In the genomic region with DNA sequence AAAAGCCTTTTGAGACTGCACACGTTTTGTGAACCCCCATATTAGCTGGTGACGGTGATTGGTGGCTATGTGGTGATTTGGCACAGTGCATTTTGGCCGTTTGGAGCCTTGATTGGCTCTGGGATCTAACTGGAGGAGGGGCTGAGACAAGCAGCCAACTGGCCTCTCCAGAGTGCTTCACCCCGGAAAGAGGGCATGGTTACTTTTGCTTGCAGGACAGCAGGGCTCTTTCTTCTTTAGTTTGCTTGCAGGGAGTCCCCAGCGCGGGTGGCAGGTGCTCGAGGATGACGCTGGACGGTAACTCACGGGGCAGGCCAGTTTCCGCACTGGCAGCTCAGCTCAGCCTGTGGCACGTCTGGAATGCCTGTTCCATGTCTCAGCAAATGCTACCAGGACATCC, we compare ENCODE assay signal across 8 mouse cellular contexts. TPM values are rescaled to one million over a fixed set of nuclear protein-coding genes. Genes with fewer than 3 reads are reported as not detected.
DNase-seq lines count a peak whose midpoint lies in the region; ATAC-seq lines count a peak whose summit lies in the region.

No protein-coding gene starts in this region.

- H3K4me2 ChIP-seq in liver, embryonic 15.5 days: no peak overlapping the region
- no peak overlapping the region for H3K4me2 ChIP-seq in liver, embryonic 11.5 days
- no peak overlapping the region for H3K4me2 ChIP-seq in forebrain, embryonic 12.5 days
- peak overlapping the region; percentile 23; the same call in 1 of the 2 replicates for H3K4me2 ChIP-seq in neural tube, embryonic 15.5 days

- WGBS in liver, embryonic 15.5 days (ENCODE audit: insufficient replicate concordance): 45% methylated on average over 12 of the region's 12 CpGs
- 46% methylated on average over 12 of the region's 12 CpGs for WGBS in liver, embryonic 11.5 days
- WGBS in forebrain, embryonic 12.5 days: 30% methylated on average over 12 of the region's 12 CpGs
- WGBS in neural tube, embryonic 15.5 days: 17% methylated on average over 12 of the region's 12 CpGs

- H3K9me3 ChIP-seq in liver, embryonic 15.5 days (replicated peaks): no peaks in the 10 kb centered on the region
- H3K9me3 ChIP-seq in liver, embryonic 11.5 days (ENCODE audit: control insufficient read depth, low read length): no peaks in the 10 kb centered on the region
- H3K9me3 ChIP-seq in forebrain, embryonic 12.5 days: no peaks in the 10 kb centered on the region
- no peaks in the 10 kb centered on the region for H3K9me3 ChIP-seq in neural tube, embryonic 15.5 days (replicated peaks)

- intact Hi-C loops in left cerebral cortex, postnatal 36 days (cut with DNase I): loop anchor here (5.0 kb wide), 1 partner anchor 35 kb away; no protein-coding TSS in a partner anchor

- no peaks in the 10 kb centered on the region for H3K36me3 ChIP-seq in liver, embryonic 15.5 days (replicated peaks)
- no peaks in the 10 kb centered on the region for H3K36me3 ChIP-seq in liver, embryonic 11.5 days (ENCODE audit: control insufficient read depth, insufficient read depth, low read length)
- H3K36me3 ChIP-seq in forebrain, embryonic 12.5 days (replicated peaks): no peaks in the 10 kb centered on the region
- H3K36me3 ChIP-seq in neural tube, embryonic 15.5 days: no peaks in the 10 kb centered on the region

- H3K27ac ChIP-seq in liver, embryonic 15.5 days (replicated peaks): 0 out of 2 replicates have a peak overlapping the region, but pooled peaks have one; percentile 3
- no peak overlapping the region for H3K27ac ChIP-seq in liver, embryonic 11.5 days (ENCODE audit: low read depth, low read length)
- peak overlapping the region; percentile 0; the same call in 1 of the 2 replicates for H3K27ac ChIP-seq in forebrain, embryonic 12.5 days
- H3K27ac ChIP-seq in neural tube, embryonic 15.5 days (replicated peaks): peak overlapping the region; percentile 75

- H3K9ac ChIP-seq in liver, embryonic 15.5 days: no peak overlapping the region
- no peak overlapping the region for H3K9ac ChIP-seq in liver, embryonic 11.5 days (ENCODE audit: low read depth, low read length)
- no peak overlapping the region for H3K9ac ChIP-seq in forebrain, embryonic 12.5 days
- H3K9ac ChIP-seq in neural tube, embryonic 15.5 days (replicated peaks): no peak overlapping the region

- no peak overlapping the region for H3K4me3 ChIP-seq in liver, embryonic 15.5 days (replicated peaks)
- H3K4me3 ChIP-seq in liver, embryonic 11.5 days (ENCODE audit: low read depth, low read length): no peak overlapping the region
- H3K4me3 ChIP-seq in forebrain, embryonic 12.5 days (replicated peaks): no peak overlapping the region
- H3K4me3 ChIP-seq in neural tube, embryonic 15.5 days (replicated peaks): no peak overlapping the region

- ATAC-seq in liver, embryonic 15.5 days (ENCODE audit: insufficient read depth): no peak
- ATAC-seq in liver, embryonic 11.5 days (replicated peaks; ENCODE audit: low FRiP score): no peak
- no peak; the same call in 1 of the 2 replicates for ATAC-seq in forebrain, embryonic 12.5 days (ENCODE audit: low FRiP score)
- ATAC-seq in neural tube, embryonic 15.5 days (ENCODE audit: low FRiP score): no peak
- ATAC-seq in megakaryocyte, adult 5-6 weeks (ENCODE audit: poor library complexity, severe bottlenecking): no peak

- H3K27me3 ChIP-seq in liver, embryonic 15.5 days: peaks cover 32% of the 10 kb centered on the region
- H3K27me3 ChIP-seq in liver, embryonic 11.5 days (replicated peaks; ENCODE audit: control insufficient read depth, insufficient read depth, low read length): peaks cover 31% of the 10 kb centered on the region
- peaks cover 32% of the 10 kb centered on the region for H3K27me3 ChIP-seq in forebrain, embryonic 12.5 days
- peaks cover 7% of the 10 kb centered on the region; the same call in 1 of the 2 replicates for H3K27me3 ChIP-seq in neural tube, embryonic 15.5 days (replicated peaks)

- no peak for DNase-seq in liver, embryonic 11.5 days (ENCODE audit: low spot score)
- DNase-seq in kidney, postnatal 36 days: peak; percentile 54 to 64
- no peak for DNase-seq in left cerebral cortex, postnatal 36 days (ENCODE audit: low spot score in 2 of 2)
- no peak for DNase-seq in layer of hippocampus, adult 18-20 months (ENCODE audit: low spot score in 2 of 2)

- H3K4me1 ChIP-seq in liver, embryonic 15.5 days (replicated peaks): peaks cover 26% of the 10 kb centered on the region
- H3K4me1 ChIP-seq in liver, embryonic 11.5 days (replicated peaks; ENCODE audit: control insufficient read depth, insufficient read depth, low read length): peaks cover 12% of the 10 kb centered on the region; the same call in 1 of the 2 replicates
- peaks cover 51% of the 10 kb centered on the region for H3K4me1 ChIP-seq in forebrain, embryonic 12.5 days
- H3K4me1 ChIP-seq in neural tube, embryonic 15.5 days: peaks cover 54% of the 10 kb centered on the region

RNA-seq across cellular contexts. Expression of a gene that starts 41.1 kb away (rescaled TPM):
- 2.8 and 2.9 TPM in 2 replicates for polyA plus RNA-seq in liver, embryonic 15.5 days (2015; fragmentation: Nextera tagmentation; extraction: Ambion mirVana)
- polyA plus RNA-seq in liver, embryonic 11.5 days (2014; fragmentation: Nextera tagmentation; extraction: Ambion mirVana): 5.1 TPM in 2 replicates
- polyA plus RNA-seq in forebrain, embryonic 12.5 days (2016; fragmentation: Nextera tagmentation; extraction: Ambion mirVana): 12.7 and 14.5 TPM in 2 replicates
- 20.2 and 24.2 TPM in 2 replicates for polyA plus RNA-seq in neural tube, embryonic 15.5 days (2015; fragmentation: Nextera tagmentation; extraction: Ambion mirVana)
- 15.3 and 15.5 TPM in 2 replicates for total RNA-seq in megakaryocyte, adult 5-6 weeks (2015)
- total RNA-seq in megakaryocyte, adult 5-6 weeks (2017): 18.0 and 18.4 TPM in 2 replicates
- total RNA-seq in left cerebral cortex, postnatal 36 days (2021): 10 to 100 TPM; 60.9 to 68.6 TPM
- 10 to 100 TPM; 44.7 to 49.1 TPM for total RNA-seq in layer of hippocampus, adult 18-20 months (2021)

Comparison
In these comparisons a context has a peak if more than half of its experiments do, and no peak if none do; other contexts are left out.
1. DNase-seq: peak in kidney, postnatal 36 days (2 of 2); none in liver, embryonic 11.5 days (single experiment), left cerebral cortex, postnatal 36 days (0 of 2) and layer of hippocampus, adult 18-20 months (0 of 2).